13 mouse cellular contexts compared by ENCODE assay signal in genomic region chr3:101875258-101875920, GRCm38 (mm10). TPM values are rescaled to one million over a fixed set of nuclear protein-coding genes. Genes with fewer than 3 reads are reported as not detected.
DNase-seq lines count a peak whose midpoint lies in the region; ATAC-seq and TF ChIP-seq lines count a peak whose summit lies in the region.
"Had no signal": no experiment of that assay in that cellular context is flagged by ENCODE, and none has a peak within 500 bp of the region (broad histone marks: within the 10 kb centered on the region; RNA-seq: fewer than 3 reads in every experiment).

No protein-coding gene starts in this region.

- no peak overlapping the region for H3K9ac ChIP-seq in forebrain, embryonic 12.5 days
- H3K9ac ChIP-seq in forebrain, postnatal 0 days = no peak overlapping the region
- no peak overlapping the region for H3K9ac ChIP-seq in kidney, embryonic 15.5 days
- no peak overlapping the region for H3K9ac ChIP-seq in stomach, embryonic 16.5 days (ENCODE audit: low read length)
- no peak overlapping the region for H3K9ac ChIP-seq in stomach, postnatal 0 days (ENCODE audit: low read length)
- H3K9ac ChIP-seq: embryonic facial prominence, embryonic 12.5 days; limb, embryonic 15.5 days had no signal

- H3K27ac ChIP-seq in forebrain, embryonic 12.5 days = 0 out of 2 replicates have a peak overlapping the region, but pooled peaks have one; percentile 38
- H3K27ac ChIP-seq in forebrain, postnatal 0 days (ENCODE audit: low read depth, low read length) = no peak overlapping the region
- H3K27ac ChIP-seq in kidney, embryonic 15.5 days = peak overlapping the region; percentile 45
- H3K27ac ChIP-seq in stomach, embryonic 16.5 days (ENCODE audit: low read length) = 0 out of 2 replicates have a peak overlapping the region, but pooled peaks have one; percentile 25
- no peak overlapping the region for H3K27ac ChIP-seq in stomach, postnatal 0 days (replicated peaks)
- H3K27ac ChIP-seq: embryonic facial prominence, embryonic 12.5 days had no signal

- no peak for TF ChIP-seq CTCF in forebrain, postnatal 0 days (IDR thresholded peaks at IDR 0.05; ENCODE audit: low read depth)
- no peak for TF ChIP-seq CTCF in stomach, postnatal 0 days (IDR thresholded peaks at IDR 0.05; ENCODE audit: low read depth)

- no peaks in the 10 kb centered on the region for H3K27me3 ChIP-seq in forebrain, embryonic 12.5 days
- no peaks in the 10 kb centered on the region for H3K27me3 ChIP-seq in forebrain, postnatal 0 days (ENCODE audit: insufficient read depth, low read length)
- H3K27me3 ChIP-seq in kidney, embryonic 15.5 days = no peaks in the 10 kb centered on the region
- H3K27me3 ChIP-seq in stomach, embryonic 16.5 days (ENCODE audit: control insufficient read depth, insufficient read depth, low read length) = no peaks in the 10 kb centered on the region
- H3K27me3 ChIP-seq in stomach, postnatal 0 days (ENCODE audit: control insufficient read depth, insufficient read depth, low read length) = no peaks in the 10 kb centered on the region
- H3K27me3 ChIP-seq: embryonic facial prominence, embryonic 12.5 days; limb, embryonic 15.5 days; megakaryocyte, embryonic 14.5 days had no signal

- DNase-seq in forebrain, postnatal 0 days = no peak
- DNase-seq in kidney, postnatal 36 days = no peak
- no peak for DNase-seq in stomach, postnatal 0 days (ENCODE audit: low spot score)
- DNase-seq in left cerebral cortex, adult 11 months (ENCODE audit: low spot score) = no peak
- DNase-seq in adrenal gland, adult (ENCODE audit: inconsistent age in 2 of 2, low spot score in 1 of 2) = no peak
- DNase-seq: cerebellum, adult 9-10 months; right cerebral cortex, postnatal 4 days had no signal

- 45% methylated on average over 10 of the region's 10 CpGs for WGBS in forebrain, embryonic 12.5 days
- 41% methylated on average over 10 of the region's 10 CpGs for WGBS in forebrain, postnatal 0 days
- WGBS in kidney, embryonic 15.5 days = 81% methylated on average over 10 of the region's 10 CpGs
- 76% methylated on average over 10 of the region's 10 CpGs for WGBS in stomach, embryonic 16.5 days
- 74% methylated on average over 10 of the region's 10 CpGs for WGBS in stomach, postnatal 0 days

- ATAC-seq in forebrain, embryonic 12.5 days (ENCODE audit: low FRiP score) = peak; percentile 17; the same call in 1 of the 2 replicates
- no peak for ATAC-seq in forebrain, postnatal 0 days
- no peak for ATAC-seq in kidney, embryonic 15.5 days (replicated peaks; ENCODE audit: low FRiP score)
- no peak for ATAC-seq in stomach, embryonic 16.5 days (ENCODE audit: insufficient read depth, low FRiP score)
- ATAC-seq in stomach, postnatal 0 days (ENCODE audit: low FRiP score, low TSS enrichment) = no peak

- TF ChIP-seq EP300 in stomach, postnatal 0 days (optimal IDR thresholded peaks at IDR 0.05) = no peak

- H3K9me3 ChIP-seq in forebrain, embryonic 12.5 days = no peaks in the 10 kb centered on the region
- no peaks in the 10 kb centered on the region for H3K9me3 ChIP-seq in forebrain, postnatal 0 days (ENCODE audit: low read length)
- no peaks in the 10 kb centered on the region for H3K9me3 ChIP-seq in kidney, embryonic 15.5 days (replicated peaks)
- H3K9me3 ChIP-seq in stomach, embryonic 16.5 days (replicated peaks; ENCODE audit: control insufficient read depth, low read length) = no peaks in the 10 kb centered on the region
- H3K9me3 ChIP-seq in stomach, postnatal 0 days (ENCODE audit: control insufficient read depth, low read length) = no peaks in the 10 kb centered on the region
- H3K9me3 ChIP-seq: embryonic facial prominence, embryonic 12.5 days; limb, embryonic 15.5 days; megakaryocyte, embryonic 14.5 days had no signal

- 0 out of 2 replicates have a peak, but pooled peaks cover 7% of the 10 kb centered on the region for H3K36me3 ChIP-seq in forebrain, embryonic 12.5 days (replicated peaks)
- H3K36me3 ChIP-seq in forebrain, postnatal 0 days (ENCODE audit: insufficient read depth) = peaks cover 18% of the 10 kb centered on the region; the same call in 1 of the 2 replicates
- H3K36me3 ChIP-seq in kidney, embryonic 15.5 days = 0 out of 2 replicates have a peak, but pooled peaks cover 13% of the 10 kb centered on the region
- H3K36me3 ChIP-seq in stomach, embryonic 16.5 days (ENCODE audit: control insufficient read depth, insufficient read depth, low read length) = no peaks in the 10 kb centered on the region
- H3K36me3 ChIP-seq in stomach, postnatal 0 days (ENCODE audit: control insufficient read depth, insufficient read depth, low read length) = 0 out of 2 replicates have a peak, but pooled peaks cover 5% of the 10 kb centered on the region

- no peak overlapping the region for H3K4me3 ChIP-seq in forebrain, embryonic 12.5 days (replicated peaks)
- H3K4me3 ChIP-seq in forebrain, postnatal 0 days (ENCODE audit: low read depth, low read length) = no peak overlapping the region
- no peak overlapping the region for H3K4me3 ChIP-seq in kidney, embryonic 15.5 days (replicated peaks)
- no peak overlapping the region for H3K4me3 ChIP-seq in stomach, embryonic 16.5 days (replicated peaks; ENCODE audit: low read length)
- no peak overlapping the region for H3K4me3 ChIP-seq in stomach, postnatal 0 days (ENCODE audit: low read depth, low read length)
- H3K4me3 ChIP-seq: embryonic facial prominence, embryonic 12.5 days; limb, embryonic 15.5 days; megakaryocyte, embryonic 14.5 days had no signal

- H3K4me2 ChIP-seq in forebrain, embryonic 12.5 days = no peak overlapping the region
- no peak overlapping the region for H3K4me2 ChIP-seq in forebrain, postnatal 0 days (ENCODE audit: low read depth)
- no peak overlapping the region for H3K4me2 ChIP-seq in kidney, embryonic 15.5 days
- no peak overlapping the region for H3K4me2 ChIP-seq in stomach, embryonic 16.5 days (ENCODE audit: low read depth, low read length)
- H3K4me2 ChIP-seq in stomach, postnatal 0 days (replicated peaks; ENCODE audit: low read depth) = no peak overlapping the region
- H3K4me2 ChIP-seq: embryonic facial prominence, embryonic 12.5 days; limb, embryonic 15.5 days had no signal

- H3K4me1 ChIP-seq in forebrain, embryonic 12.5 days = peaks cover 11% of the 10 kb centered on the region
- no peaks in the 10 kb centered on the region for H3K4me1 ChIP-seq in forebrain, postnatal 0 days (ENCODE audit: insufficient read depth)
- H3K4me1 ChIP-seq in kidney, embryonic 15.5 days = peaks cover 16% of the 10 kb centered on the region
- H3K4me1 ChIP-seq in stomach, embryonic 16.5 days (ENCODE audit: control insufficient read depth, insufficient read depth, low read length) = no peaks in the 10 kb centered on the region
- no peaks in the 10 kb centered on the region for H3K4me1 ChIP-seq in stomach, postnatal 0 days (replicated peaks; ENCODE audit: control insufficient read depth, insufficient read depth)
- H3K4me1 ChIP-seq: embryonic facial prominence, embryonic 12.5 days; limb, embryonic 15.5 days had no signal

RNA-seq across cellular contexts. Expression of gene Mab21l3, which starts 26.6 kb away (rescaled TPM):
- polyA plus RNA-seq in forebrain, embryonic 12.5 days (2016; fragmentation: Nextera tagmentation; extraction: Ambion mirVana) = 0.66 and 0.78 TPM in 2 replicates
- total RNA-seq in forebrain, postnatal 0 days (2014; rRNA removed) = 0.15 TPM in 1 of 2 replicates, not detected in the other
- polyA plus RNA-seq in forebrain, postnatal 0 days (2015; fragmentation: Nextera tagmentation; extraction: Ambion mirVana) = 0.07 and 0.09 TPM in 2 replicates
- polyA plus RNA-seq in kidney, embryonic 15.5 days (2015; fragmentation: Nextera tagmentation; extraction: Ambion mirVana) = 0.73 TPM in 2 replicates
- 3.1 and 3.3 TPM in 2 replicates for polyA plus RNA-seq in stomach, embryonic 16.5 days (2015; fragmentation: Nextera tagmentation; extraction: Ambion mirVana)
- 0.57 and 0.67 TPM in 2 replicates for polyA plus RNA-seq in stomach, postnatal 0 days (2015; fragmentation: Nextera tagmentation; extraction: Ambion mirVana)

RNA-seq across cellular contexts. Expression of gene Slc22a15, which starts 48.9 kb away (rescaled TPM):
- polyA plus RNA-seq in forebrain, embryonic 12.5 days (2016; fragmentation: Nextera tagmentation; extraction: Ambion mirVana) = 6.3 and 6.4 TPM in 2 replicates
- 8.9 and 9.8 TPM in 2 replicates for total RNA-seq in forebrain, postnatal 0 days (2014; rRNA removed)
- polyA plus RNA-seq in forebrain, postnatal 0 days (2015; fragmentation: Nextera tagmentation; extraction: Ambion mirVana) = 3.6 and 5.3 TPM in 2 replicates
- 3.1 and 3.9 TPM in 2 replicates for polyA plus RNA-seq in kidney, embryonic 15.5 days (2015; fragmentation: Nextera tagmentation; extraction: Ambion mirVana)
- 4.5 and 4.7 TPM in 2 replicates for polyA plus RNA-seq in stomach, embryonic 16.5 days (2015; fragmentation: Nextera tagmentation; extraction: Ambion mirVana)
- 4.1 and 5.2 TPM in 2 replicates for polyA plus RNA-seq in stomach, postnatal 0 days (2015; fragmentation: Nextera tagmentation; extraction: Ambion mirVana)

Comparison
In these comparisons a context has a peak if more than half of its experiments do, and no peak if none do; other contexts are left out.
1. H3K27ac ChIP-seq: peak in forebrain, embryonic 12.5 days (single experiment), kidney, embryonic 15.5 days (single experiment) and stomach, embryonic 16.5 days (single experiment); none in forebrain, postnatal 0 days (single experiment) and stomach, postnatal 0 days (single experiment).